Mouse (Mus musculus): ENCODE measurements around the gene Frmd5.

Gene Frmd5

DNA sequence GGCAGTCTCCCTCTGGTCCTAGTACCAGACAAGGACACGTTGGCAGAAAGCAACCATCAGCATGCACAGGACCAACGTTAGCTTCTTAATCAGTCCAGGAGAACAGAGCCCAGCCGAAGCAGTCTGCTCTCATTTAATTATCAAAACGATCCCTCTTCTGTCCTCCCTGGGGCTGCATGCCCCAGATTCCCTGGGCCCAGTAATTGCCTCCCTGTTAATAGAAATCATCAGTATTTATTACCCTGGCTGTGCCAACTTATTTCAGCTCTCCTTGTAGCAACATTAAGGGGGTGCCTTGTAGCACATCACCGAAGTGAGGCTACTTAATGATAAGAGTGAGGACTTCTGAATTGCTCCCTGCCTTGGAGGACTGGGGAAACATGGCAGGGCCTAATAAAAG is 241.0 kb downstream of the Frmd5 start:
- no peak for DNase-seq

DNA sequence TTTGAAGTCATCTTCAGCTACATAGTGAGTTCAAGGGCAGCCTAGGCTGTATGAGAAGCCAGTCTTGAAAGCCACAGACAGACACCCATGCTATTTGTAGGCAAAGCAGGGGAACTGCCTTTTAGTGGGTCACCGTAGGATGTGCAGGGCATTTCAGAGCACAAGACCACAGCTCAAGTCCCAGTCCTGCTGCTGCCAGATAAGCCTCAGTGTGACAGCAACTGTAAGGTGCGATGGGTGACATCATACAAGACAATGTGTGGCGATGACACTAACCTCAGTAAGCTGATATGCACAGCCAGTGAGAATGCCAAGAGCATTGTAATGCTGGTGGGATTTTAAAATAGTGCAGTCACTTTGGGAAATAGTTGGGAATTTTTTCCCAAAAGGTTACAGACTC is 243.8 kb downstream of the Frmd5 start:
- no peak for DNase-seq

DNA sequence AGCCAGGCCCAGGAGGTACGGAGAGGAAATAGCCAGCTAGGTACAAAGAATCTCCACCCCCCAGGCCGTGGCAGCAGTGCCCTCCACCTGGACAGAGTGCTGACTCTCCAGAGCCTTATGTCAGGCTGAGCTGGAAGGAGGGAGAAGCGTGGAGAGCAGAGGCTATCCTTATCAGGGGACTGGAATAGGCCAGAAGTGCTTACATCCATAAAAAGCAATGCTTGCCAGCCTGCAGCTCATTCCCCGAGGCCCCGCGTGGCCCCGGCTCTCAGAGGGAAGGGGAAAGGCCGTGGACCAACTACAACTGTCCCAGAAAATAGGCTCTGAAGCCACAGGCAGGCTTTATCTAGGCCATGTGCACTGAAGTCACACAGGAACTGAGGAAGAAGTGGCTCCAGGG is 255.6 kb downstream of the Frmd5 start:
- peak; percentile 98 for DNase-seq

DNA sequence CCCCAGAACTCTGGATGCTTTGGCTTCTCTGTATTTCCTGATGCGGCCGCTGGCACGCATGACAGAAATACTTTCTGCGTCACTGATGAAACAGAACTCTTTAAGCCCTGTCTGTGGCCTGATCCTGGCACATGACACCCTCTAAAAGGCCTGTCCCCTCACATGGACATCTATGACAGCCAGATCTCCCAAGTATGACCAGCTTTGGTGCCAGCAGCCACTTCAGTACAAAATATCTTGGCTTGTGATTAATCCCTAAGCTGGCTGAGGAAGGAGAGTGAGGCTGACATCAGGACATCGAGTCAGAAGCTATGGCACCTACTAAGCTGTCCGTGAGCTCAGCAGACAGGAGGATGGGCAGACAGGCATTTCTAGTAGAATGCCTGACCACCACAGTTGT is 257.3 kb downstream of the Frmd5 start:
- peak; percentile 98 for DNase-seq

DNA sequence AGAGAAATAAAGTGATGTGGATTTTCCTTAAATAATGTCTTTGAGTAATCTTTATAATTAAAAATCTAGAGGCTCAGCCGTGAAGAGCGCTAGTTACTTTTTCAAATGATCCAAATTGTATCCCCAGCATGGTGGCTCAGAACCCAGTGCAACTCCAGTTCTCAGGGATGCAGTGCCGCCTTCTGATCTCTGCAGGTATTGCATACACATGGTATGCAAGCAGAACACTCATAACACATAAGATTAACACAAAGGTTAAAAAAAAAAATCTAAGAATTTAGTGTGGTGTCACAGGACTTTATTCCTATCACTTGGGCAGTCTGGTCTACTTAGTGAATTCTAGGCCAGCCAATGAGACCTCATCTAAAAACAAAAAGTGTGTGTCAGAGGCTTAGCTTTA is 262.1 kb downstream of the Frmd5 start:
- DNase-seq, result no peak

DNA sequence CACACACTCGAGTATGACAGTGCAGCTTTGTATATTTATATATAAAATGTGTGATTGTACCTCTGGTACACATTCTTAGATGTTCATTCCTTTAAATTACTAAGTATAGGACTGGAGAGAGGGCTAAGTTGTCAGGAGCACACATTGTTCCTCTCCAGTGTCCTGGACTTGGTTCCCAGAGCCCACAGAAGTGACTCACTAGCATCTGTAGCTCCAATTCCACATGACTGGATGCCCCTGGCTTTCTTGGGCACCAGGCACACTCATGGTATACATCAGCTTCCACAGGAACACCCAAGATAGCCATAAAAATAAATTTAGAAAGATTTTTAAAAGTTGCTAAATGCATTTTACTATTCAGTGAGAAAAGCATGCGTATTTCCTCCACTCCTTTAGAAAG is 281.8 kb downstream of the Frmd5 start:
- DNase-seq, result peak; percentile 49

DNA sequence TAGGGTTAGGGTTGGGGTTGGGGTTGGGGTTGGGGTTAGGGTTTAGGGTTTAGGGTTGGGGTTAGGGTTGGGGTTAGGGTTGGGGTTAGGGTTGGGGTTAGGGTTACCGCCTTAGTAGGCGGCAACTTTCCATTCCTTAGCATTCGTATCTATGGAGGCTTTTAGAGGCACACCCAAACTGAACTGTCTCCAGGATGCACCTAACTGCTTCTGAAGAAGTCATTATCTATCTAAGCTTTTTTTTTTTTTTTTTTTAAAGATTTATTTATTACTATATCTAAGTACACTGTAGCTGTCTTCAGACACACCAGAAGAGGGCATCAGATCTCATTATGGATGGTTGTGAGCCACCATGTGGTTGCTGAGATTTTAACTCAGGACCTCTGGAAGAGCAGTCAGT is 284.1 kb downstream of the Frmd5 start:
- peak; percentile 14 for DNase-seq

DNA sequence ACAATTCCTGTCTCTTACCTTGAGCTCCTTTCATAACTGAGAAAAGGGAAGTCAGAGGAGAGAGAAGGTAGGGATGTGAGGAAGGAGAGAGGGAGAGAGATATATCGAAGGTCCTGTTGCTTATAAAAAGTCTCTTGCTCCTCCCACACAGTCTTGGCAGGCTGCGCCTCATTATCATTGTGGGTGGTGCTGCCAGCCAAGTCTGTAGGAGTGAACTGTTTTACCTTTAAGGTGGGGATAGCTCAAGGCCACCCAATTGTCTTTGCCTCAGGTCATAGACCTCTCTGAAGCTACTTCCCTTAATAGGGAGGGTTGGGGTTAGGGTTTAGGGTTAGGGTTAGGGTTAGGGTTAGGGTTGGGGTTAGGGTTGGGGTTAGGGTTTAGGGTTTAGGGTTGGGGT is 284.9 kb downstream of the Frmd5 start:
- DNase-seq, result no peak

DNA sequence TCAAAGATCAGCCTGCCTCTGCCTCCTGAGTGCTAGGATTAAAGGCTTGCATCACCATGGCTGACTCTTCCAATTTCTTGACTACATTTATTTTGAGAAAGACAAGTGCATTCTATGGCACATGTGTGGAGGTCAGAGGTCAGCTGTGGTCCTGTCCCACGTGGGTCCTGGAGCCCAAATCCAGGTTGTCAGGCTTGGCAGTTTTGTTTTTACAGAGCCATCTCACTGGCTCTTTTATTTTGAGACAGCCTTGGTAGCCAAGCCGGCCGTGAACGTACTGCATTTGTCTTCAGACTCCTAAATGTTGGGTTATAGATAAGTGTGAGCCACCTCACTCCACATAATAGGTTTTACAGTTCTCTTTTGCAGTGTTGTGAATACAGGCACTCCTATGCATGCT is 288.2 kb downstream of the Frmd5 start:
- peak; percentile 83 for DNase-seq

DNA sequence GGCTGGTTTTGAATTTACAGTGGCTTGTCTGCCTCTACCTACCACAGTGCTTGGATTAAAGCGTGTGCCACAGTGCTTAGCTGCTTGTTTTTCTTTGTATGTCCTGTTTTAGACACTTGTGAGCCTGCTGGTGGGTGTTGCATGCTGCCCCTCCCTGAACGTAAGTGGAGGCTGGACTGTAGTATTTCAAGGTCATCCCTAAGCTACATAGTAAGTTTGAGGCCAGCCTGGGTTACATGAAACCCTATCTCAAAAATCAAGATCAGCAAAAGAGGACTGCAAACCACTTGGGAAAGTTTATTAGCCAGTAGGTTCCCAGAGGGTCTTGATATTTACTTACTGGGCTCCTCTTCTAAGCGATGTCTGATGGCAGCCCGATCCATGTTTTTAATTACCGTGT is 288.8 kb downstream of the Frmd5 start:
- DNase-seq, result peak; percentile 59

DNA sequence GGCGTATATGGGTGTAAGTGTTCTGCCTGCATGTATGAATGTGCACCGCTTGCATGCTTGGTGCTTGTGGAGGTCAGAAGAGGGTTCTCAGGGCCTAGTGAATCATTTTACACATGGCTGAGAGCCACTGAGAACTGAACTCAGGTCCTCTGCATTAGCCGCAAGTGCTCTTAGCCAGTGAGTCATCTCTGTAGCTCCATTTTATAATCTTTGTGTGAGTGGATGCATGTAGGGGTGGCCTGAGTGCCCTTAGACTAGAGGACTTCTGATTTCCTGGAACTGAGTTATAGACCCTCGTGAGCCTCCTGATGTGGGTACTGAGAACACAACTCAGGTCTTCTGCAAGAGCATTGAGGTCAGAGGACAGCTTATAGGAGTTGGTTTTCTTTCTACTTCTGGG is 292.7 kb downstream of the Frmd5 start:
- DNase-seq, result peak; percentile 50

DNA sequence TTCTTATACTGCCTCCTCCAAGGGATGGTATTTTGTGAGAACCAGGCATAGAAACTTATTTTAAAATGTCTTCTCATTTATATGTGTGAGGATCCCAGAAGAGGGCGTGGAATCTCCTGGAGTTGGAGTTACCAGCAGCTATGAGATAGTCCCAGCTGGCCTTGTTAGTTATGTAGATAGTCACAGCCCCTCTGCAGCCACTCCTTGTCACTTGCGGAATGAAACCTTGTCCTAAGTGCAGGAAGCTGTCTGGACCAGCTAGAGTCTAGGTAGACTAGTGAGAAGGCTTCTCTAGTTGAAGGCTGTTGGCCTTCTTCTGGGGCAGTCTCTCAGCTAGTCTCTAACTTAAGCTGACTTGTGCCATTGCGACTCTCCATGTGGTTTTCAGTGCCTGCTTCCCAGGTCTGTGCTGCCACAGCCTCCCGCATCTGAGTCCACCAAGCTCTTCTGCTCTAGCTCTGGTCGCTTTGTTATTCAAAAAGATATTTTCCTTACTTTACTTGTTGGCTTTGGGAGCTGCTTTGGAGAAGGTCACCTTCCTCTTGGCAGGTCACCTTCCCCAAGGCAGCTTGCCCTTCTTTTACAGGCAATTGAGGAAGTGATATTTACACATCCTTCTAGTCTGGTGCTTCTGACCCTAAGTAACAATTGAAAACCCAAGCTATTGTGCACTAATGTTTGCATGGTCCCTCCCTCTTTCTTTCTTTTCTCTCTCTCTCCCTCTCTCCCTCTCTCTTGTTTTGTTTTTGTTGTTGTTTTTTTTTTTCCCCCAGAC is 293.7 kb downstream of the Frmd5 start:
- DNase-seq, result peak; percentile 64

DNA sequence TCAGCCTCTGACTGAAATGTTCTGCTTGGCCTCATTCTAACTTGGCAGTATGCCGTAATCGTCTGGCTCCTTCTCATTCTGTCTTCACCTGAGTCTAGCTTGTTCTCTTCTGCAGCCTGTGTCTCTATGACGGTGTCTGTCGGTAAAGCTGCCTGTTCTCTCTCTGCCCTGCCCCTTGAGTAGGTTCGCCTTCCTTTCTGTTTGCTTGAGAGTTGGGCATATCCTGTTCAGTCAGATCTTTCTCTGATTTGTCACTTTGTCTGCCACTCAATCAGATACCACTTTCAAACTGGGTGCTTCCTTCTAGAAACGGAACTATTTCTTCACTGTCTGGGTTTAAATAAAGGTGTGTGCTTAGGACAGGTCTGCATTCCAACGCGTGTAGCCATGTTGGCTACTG is 295.5 kb downstream of the Frmd5 start:
- peak; percentile 54 for DNase-seq

DNA sequence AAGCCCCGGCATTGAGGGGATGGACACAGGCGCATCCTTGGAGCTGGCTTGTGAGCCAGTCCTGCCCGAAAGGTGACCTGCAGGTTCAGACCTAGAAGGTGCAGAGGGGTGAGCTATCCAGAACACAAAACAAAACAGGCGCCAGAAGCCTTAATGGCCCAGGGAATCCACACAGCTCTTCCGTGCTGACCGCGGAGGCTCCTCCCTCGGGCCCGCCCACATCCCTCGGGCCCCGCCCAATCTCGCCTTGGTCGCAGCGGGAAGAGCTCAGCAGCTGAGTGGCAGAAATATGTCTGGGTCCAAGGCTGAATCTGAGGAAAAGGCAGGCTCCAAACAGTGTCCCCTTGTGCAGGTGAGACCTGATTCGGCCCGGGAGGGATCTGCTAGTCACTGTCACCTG is 297.3 kb downstream of the Frmd5 start:
- peak; percentile 97 for DNase-seq

DNA sequence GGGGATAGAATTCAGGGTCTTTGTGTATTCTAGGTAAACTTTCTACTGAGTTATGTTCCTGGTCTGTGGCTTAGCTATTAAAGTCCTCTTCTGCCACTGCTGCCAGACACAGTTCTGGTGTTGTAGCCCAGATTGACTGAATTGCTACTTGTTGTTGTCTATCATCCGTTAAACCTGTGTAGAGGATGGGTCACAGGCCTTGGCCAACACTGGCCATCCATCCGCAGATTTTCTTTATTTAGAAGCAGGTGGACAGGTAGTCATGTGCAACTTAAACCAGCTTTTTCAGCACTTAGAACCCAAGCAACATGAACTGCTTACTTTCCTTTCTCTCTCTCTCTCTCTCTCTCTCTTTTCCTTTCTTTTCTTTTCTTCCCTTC is 298.9 kb downstream of the Frmd5 start:
- peak; percentile 78 for DNase-seq

DNA sequence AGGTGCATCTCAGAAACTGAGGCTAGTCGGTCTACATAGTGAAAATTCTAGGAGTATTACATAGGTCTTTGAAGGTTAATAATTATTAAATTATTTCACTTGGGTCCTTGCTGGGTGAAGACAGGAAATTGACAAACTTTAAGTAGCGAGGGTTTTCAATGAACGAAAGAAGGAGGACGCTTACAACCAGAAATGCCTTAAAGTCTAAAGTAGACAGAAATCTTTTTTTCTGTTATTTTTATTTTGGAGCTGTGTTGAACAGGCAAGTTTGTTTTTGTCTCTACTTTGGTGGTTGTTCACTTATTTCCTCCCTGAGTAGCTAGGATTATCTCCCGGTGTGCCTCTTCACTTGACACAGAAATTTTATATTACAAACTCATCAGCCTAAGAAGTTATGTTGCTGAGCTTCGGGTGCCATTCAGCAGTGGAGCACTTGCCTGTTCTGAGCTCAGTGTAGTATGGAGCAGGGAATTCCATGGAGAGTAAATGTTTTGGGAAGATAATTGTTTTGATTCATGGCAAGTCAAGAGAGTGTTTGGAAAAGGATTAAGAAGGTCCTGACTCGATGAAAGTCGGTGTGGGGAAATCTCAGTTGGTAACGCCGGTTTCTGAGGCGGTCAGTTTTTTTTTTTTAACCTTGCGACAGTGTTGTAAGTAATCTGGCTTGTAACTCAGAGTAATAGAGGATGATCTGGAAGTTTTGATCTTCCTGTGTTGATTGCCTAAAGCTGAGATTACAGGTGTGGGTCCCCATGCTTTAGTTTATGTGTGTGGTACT is 299.5 kb downstream of the Frmd5 start:
- peak; percentile 49 for DNase-seq

DNA sequence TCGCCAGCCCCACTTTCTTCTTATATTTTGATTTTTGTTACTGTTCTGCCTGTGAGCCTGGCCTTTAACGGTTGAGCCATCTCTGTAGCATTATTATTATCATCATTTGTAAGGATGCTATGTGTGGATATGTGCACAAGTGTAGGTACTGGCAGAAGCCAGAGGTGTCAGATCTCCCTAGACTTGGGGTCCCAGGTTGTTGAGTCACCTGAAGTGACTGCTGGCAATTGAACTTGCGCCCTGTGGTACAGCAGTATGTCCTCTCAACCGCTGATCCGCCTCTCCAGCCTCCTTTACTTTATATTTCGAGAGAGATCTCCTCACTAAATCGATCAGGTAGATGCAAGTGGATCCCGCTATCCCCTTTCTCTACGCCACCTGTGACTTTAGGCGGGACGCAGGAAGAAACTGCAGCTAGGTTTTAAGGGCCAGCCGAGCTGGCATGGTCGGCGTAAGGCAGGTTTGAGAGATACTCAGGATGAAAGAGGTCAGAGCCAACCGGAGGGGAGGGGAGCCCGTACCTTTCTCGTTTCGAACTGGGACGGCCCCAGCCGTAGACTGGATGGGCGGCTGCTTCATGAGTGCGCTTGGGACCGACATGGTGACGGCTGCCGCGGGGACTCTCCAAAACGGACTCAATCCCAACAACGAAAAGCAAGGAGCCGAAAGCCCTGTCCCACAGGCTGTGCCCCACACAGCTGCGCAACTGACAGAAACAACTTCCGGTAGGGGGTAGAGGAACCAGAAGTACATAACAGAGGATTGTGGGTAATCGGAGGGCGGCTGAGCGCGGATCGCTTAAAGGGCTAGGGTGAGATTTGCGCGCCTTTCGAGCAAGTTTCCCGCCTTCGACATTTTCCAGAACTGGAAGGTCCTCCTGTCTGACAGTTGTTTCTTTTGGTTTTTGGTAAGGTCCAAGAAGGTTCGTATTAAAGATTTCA is 300.7 kb downstream of the Frmd5 start, which contains the start of the genes Mfap1a and Wdr76:
Mfap1a (minus strand) TSS at position 724 of the 941 bp plus-strand sequence.
Wdr76 (plus strand) TSS at position 782 of the 941 bp plus-strand sequence.
- peak; percentile 99 for DNase-seq

DNA sequence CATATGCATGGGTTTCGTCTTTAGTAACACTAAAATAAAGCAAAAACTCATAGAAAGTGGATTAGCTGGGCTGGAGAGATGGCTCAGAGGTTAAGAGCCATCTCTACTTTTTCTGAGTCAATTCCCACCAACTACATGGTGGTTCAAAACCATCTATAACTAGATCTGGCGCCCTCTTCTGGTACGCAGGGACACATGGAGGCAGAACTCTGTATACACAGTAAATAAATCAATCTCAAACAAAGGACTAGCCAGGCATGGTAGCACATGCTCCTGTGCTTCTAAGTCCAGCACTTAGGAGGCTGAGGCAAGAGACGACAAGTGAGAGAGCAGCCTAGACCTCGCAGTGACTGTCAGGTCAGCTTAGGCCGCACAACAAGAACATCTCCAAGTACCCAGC is 305.3 kb downstream of the Frmd5 start:
- DNase-seq, result peak; percentile 25

Measured in heart, adult 11 months (tissue).